Mouse (Mus musculus) brain, adult 2 months (tissue): ENCODE data around the gene Gm8082.
"Not testable (repeated sequence)": the region's sequence is repeated elsewhere in the genome, so short reads cannot be mapped to it uniquely, and the experiment has no call there.

Experiments used
- DNase-seq: peaks from one replicate; pipeline ENCODE4 v3.0.0; 2011; ENCODE audit warnings: low read depth, low spot score

Gm8082 gene

GRCm38 (mm10) chr14:42993524-42993923 is at the start of gene Gm8082:
TSS of gene Gm8082 (minus strand) at chr14:42993624.
- not testable (repeated sequence) for DNase-seq

GRCm38 (mm10) chr14:43015528-43015927 is 22.1 kb upstream of the Gm8082 start, which contains the start of gene Gm10376:
TSS of gene Gm10376 (minus strand) at chr14:43015628.
- DNase-seq: not testable (repeated sequence)
